Mouse (Mus musculus) kidney, adult 9 months (tissue): Measurements from ENCODE around the gene R3hdm4.

Source experiments
- DNase-seq: peaks from one replicate; pipeline ENCODE4 v3.0.0; 2022

The R3hdm4 gene

DNA sequence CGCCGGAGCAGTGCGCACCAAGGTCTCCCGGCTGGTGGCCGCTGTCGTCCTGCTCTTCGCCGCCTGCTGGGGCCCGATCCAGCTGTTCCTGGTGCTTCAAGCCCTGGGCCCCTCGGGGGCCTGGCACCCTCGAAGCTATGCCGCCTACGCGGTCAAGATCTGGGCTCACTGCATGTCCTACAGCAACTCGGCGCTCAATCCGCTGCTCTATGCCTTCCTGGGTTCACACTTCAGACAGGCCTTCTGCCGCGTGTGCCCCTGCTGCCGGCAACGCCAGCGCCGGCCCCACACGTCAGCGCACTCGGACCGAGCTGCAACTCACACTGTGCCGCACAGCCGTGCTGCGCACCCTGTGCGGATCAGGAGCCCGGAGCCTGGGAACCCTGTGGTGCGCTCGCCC lies 564 bp upstream of the R3hdm4 start:
- DNase-seq: no peak

DNA sequence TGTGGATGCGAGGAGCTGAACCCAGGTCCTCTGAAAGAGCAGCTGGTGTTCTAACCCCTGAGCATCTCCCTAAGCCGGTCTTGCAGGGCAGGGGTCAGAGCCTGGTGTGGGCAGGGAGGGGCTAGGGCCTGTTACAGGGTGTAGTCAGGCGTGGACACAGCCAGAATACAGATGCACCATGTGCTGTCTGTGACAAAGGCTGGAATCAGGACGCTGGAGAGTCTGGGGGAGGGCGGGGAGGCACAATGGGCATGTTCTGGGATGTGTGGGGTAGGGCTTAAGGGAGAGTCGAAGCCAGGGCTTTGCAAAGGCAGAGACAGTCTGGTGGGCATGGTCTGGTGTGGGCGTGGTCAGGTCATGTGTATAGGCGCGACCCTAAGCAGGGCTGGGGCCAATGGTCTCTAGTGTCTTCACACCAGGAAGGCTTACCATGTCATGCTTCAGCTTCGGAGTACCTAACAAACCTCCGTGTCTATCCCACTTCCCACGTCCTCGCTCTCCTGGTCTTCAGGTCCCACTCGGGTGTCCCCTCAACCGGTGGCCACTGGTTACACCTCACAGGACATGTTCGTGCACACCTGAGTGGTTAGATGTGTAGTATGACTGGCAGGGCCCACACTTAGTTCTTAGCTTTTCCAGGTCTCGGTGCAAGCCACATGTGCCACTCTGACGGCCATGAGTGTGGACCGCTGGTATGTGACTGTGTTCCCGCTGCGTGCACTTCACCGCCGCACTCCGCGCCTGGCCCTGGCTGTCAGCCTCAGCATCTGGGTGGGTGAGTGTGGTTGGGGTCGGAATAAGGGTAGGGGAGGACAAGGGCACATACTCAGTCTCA lies 735 bp downstream of the R3hdm4 start:
- DNase-seq: no peak

DNA sequence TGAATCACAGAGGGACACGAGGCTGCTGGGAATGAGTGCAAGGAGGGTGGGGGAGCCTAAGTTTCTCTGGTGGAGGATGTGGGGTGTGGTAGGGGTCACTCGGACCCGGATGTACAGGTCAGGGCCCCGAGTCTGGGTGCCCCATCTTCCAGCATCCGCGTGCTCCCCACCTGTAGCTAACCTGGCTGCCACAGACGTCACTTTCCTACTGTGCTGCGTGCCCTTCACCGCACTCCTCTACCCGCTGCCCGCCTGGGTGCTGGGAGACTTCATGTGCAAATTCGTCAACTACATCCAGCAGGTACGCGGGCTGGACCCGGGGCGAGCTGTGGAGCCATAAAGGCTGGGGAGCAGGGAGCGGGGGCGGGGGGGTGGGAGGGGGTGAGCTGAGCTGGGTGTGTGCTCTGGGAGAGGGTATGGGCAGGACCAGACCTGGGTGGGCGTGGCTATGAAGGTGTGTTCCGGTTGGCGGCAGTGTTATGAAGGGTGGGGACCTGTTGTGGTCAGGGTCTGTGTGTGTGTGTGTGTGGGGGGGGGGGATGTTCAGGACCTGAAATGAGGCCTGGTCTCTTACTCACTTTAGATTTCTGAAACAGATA lies 1.7 kb downstream of the R3hdm4 start:
- DNase-seq: no peak

DNA sequence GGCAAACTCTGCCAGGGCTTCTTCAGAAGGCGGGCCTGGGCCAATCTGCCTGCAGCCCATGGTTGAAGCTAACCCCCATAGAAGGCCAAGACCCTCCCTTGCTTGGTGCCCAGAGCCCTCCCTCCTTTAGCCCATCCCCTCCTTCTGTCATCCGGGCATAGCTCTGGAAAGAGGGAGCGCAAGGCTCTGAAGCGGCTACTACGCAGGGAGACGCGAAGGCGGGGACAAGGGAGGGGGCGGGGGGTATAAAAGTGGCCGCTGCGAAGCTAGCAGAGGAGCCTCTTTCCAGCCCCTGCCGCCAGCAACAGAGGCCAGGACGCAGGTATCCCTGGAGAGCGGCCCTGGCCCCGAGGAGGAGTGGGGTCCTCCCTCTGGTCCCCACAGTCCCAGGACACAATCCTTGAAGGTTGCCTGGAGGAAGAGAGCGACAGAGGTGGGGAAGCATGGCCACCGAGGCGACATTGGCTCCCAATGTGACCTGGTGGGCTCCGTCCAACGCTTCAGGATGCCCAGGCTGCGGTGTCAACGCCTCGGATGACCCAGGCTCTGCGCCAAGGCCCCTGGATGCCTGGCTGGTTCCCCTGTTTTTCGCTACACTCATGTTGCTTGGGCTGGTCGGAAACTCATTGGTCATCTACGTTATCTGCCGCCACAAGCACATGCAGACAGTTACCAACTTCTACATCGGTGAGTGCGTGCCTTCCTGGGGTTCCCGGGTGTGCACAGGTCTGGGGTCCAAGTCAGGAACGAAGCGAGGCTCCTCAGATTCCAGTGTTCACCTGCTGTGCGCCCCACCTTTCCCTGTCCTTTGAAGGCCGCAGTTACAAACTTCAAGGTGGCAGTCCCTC lies 2.6 kb downstream of the R3hdm4 start:
- DNase-seq: no peak

DNA sequence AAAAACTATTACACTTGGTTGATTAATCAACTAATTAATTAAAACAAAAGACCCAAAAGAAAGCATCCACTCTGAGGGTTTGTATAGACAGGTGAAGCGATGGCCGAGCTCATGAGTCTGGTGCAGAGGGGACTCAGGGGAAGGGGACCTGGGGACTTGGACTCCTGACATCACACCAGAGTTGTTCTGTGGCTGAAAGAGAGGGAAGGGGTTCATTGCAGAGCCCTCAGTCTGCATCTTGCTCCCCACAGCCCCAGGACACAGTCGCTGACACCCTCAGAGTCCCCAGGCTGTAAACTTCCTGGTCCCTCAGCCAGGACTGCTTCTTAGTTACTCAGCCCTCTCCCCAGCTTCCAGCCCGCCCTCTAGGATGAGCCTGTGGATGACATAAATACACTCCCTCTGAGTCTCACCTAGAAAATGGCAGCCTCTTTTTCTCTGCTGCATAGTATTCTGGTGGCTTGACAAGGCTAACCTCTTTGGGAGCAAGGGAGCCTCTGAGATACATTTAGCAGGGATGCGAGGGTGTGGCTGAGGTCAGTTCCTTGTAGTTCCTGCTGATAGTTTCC lies 3.4 kb downstream of the R3hdm4 start:
- no peak for DNase-seq

DNA sequence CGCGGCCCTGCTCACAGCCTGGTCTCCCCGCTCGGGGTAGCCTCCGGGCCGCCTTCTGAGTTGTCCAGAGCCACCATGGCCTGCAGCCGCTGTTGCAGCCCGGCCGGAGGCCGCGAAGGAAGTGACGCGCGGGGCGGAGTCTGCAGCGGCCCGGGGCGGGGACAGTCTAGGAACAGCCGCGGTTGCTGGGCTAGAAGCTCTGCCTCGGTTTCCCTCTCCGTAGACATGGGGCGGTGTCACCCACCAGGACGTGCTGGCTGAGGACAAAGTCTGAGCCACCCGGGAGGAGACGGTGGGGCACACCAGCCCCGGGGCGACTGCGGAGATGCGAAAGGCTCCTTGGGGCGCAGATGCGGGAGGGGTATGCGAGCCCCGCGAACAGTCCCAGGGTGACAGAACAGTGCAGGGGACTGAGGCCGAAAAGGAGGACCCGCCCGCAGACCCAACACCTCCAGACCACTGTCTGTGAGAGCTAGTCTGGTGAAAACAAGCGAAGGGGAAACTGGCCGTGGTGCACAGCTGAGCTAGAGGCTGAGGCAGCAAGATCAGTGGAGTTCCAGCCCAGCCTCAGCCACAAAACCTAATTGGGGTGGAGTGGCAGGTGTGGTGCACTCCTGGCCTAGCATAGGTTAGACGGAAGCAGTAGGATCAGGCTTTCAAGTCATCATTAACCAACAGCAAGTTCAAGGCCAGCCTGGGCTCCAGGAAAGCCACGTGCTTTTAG lies 4.0 kb downstream of the R3hdm4 start, which contains the start of gene Kiss1r:
Kiss1r (plus strand) TSS at position 164 of the 724 bp plus-strand sequence.
- peak; percentile 84 for DNase-seq

DNA sequence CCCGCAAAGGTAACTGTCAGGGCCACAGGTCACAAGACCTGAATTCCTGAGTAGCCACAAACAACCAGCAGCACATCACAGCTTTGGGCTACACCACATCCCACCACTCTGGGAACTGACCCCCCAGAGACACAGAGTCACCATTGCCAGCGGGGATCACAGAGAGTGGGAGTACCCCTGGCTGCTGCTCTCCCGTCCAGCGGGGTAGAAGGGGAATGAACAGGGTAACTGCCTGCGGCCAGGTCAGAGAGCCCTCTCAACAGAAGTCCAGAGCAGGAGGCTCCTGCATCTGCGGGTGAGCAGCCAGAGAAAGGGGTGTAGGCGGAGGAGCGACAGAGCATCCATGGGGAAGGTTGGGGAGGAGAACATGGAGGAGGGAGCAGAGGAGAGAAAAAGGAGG lies 4.9 kb downstream of the R3hdm4 start:
- no peak for DNase-seq

DNA sequence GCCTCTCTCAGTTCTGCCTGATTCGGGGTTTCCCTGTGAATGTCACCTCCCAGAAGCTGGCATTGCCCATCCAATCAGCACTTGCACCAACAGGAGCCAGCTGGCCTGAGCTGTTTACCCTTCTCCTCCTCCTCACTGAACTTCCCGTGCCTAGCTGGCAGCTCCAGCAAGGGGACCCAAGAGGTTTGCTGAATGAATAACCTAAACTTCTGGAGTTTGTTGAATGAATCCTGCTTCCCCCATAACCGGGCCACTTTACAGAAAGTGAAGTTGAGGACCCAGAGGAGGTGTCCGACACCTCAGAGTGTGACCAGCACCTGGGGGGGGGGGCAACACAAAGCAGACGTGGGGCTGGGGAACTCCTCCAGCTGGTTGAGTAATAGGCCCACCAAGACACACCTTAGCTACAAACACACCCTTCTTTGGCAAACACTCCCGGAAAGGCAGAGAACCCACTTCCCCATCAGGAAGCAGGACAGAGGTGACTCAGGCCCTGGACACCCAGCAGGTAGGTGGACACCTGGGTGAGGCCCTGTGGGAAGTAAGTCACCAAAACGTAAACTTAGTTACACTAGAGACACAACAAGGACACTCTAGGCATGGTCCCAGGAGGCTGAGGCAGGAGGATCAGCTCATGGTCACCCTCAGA lies 5.9 kb downstream of the R3hdm4 start:
- no peak for DNase-seq

DNA sequence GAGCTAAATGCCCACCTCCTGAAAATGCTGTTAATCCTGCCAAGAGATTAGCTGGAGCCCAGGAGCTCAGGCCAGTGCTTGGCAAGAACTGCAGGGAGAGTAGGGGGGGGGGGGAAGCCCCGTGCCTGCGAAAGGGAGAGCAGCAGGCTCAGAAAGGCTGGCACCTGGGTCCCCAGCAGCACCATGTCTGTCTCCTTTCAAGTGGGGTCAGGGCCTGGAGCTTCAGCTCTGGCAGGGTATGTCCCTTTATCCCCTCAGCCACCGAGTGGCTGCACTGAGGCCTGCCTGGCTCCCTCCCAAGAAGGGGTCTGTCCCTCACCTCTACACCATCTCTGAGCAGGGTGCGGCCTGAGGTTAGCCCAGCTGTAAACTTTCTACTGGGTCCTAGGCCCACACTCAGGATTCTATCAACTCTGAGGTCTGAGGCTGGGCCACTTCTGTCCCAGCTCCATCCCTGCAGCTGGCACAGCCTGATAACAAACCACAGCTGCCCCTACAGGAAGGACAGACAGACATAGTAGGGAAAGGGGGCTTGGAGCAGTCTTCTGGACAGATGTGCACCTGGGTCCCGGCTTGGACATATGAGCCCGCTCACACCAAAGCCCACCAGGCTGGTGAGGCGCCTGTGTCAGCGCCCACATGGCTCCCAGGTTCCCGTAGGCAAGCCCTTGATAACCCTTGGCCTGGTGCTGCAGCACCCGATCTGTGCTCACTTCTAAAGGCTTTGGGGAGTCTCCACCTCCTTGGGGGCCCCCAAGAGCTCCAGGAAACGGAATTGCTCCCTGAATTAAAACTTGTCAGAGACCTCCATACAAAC lies 6.7 kb downstream of the R3hdm4 start:
- DNase-seq: no peak

DNA sequence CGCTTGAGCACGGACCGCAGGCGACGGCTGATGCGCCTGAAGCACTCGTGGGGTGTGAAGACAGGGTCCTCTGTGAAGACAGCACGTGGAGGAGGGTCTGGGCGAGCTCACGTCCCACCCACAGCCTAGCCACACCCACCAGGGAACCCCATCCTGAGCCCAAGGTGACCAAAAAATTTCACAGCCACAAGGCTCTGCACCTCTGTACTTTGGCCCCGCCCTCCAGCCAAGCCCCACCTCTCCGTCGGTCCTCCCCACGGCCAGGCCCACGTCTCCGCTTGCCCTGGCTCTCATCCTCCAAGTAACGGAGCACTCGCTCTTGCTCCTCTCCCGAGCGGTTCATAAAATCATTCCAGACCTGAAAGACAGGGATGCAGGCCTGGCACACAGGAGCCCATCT lies 8.6 kb downstream of the R3hdm4 start:
- no peak for DNase-seq

DNA sequence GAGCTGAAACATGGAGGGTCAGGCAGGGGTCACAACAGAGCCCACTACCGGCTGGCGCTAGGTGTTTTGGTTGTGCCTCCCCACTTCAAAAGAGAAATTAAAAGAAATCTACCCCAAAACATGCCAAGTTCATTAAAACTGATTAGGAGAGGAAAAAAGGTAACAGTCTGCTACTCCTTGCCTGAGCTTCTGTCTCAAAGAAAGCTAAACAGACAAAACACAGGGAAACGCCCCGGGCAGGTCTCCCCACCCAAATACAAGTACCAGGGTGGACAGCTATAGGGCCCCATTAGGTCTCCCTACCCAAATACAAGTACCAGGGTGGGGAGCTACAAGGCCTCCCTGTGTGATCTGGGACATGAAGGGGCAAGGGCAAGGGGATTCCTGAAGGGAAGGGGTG lies 10.5 kb downstream of the R3hdm4 start, which contains the start of gene Gm26602:
Gm26602 (plus strand) TSS at position 301 of the 400 bp plus-strand sequence.
- no peak for DNase-seq

DNA sequence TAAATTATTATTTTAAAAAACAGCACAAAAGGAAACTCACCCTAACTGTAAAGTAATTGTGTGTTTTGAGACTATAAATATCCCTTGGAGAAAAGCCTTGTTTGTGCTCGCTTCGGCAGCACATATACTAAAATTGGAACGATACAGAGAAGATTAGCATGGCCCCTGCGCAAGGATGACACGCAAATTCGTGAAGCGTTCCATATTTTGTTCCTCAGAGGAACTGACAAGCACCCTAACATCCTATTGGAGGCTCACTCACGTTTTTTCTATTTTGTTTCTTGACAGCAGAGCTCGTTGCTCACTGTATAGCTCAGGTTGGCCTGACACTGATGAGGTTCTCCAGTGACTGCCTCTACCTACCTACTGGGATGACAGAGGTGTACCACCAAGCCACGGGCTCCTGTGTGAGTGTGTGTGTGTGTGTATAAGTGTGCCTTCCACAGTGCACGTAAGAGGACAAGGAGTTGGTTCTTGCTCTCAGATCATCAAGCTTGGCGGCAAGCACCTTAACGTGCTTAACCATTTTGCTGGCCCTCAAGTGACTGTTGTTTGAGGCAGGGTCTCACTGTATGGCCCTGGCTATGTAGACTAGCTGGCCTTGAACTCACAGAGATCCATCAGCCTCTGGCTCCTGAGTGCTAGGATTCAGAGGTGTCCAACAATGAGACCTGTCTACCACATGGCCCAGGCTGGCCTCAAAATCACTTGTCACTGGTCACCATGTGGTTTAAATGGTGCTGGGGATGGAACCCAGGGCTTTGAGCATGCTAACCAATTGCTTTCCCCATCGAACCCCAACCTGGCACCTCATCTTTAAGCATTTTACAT lies 11.7 kb downstream of the R3hdm4 start:
- peak; percentile 80 for DNase-seq

DNA sequence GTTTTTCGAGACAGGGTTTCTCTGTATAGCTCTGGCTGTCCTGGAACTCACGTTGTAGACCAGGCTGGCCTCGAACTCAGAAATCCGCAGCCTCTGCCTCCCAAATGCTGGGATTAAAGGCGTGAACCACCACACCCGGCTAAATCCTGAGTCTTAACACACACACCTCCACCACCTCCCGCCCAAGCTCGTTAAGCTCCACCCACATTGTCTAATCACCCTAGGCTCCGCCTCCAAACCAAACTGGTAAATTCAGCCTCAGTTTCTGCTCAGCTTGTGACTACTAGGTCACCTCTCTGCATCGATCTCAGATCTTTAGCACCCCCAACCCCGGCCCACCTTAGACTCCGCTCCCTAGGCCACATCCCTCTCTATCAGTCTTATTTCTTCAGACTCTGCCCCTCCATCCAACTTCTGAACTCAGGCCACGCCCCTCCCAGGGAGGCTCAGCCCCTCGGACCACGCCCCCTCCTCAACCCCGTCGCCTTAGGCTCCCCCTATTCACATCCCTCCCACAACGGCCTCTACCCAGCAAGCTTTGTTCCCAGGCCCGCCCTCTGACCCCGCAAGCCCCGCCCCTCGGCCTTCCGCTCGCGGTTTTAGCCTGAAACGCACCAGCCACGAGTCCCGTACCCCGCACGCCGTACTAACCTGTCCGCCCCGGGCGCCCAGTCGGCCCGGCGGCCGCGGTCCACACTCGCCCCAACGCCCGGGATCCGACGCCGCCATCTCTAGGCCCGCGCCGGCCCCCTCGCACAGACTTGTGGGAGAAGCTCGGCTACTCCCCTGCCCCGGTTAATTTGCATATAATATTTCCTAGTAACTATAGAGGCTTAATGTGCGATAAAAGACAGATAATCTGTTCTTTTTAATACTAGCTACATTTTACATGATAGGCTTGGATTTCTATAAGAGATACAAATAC lies 12.6 kb downstream of the R3hdm4 start, which contains the start of gene Med16:
Med16 (minus strand) TSS at position 757 of the 925 bp plus-strand sequence.
- peak; percentile 98 for DNase-seq

DNA sequence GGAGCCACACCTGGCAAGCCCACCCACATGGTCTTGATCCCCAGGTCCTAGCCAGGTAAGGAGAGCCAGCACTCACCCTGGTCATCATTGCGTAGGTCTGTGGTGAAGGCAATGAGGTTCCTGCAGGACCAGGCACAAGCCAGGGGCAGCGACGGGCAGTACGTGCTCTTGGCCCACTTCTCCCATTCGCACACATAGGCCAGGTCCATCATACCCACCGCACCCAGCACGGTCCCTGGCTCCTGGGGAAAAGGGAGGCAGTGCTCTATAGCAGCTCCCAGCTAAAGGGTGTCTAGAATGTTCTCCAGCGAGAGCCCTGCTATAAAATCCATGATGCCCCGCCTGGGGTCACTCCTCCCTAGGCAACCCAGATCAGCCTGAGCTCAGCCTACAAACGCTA lies 13.6 kb downstream of the R3hdm4 start:
- DNase-seq: no peak

DNA sequence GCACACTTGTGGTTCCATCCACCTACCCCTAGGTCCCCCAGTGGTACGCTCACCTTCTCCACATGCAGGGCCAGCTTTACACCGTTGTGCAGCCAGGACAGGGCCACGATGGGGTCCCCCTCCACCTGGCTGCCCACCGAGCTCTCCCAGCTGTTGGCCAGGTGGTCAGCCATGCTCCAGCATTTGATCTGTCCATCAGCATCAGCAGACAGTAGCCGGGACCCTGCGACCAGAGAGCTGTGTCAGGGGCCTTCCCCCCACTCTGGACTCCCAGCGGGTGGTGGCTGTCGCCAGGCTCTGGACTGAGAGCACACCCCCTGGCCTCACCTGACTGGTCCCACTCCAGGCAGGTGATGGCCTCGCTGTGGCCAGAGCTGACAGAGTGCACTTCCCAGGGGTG lies 14.3 kb downstream of the R3hdm4 start:
- DNase-seq: no peak

DNA sequence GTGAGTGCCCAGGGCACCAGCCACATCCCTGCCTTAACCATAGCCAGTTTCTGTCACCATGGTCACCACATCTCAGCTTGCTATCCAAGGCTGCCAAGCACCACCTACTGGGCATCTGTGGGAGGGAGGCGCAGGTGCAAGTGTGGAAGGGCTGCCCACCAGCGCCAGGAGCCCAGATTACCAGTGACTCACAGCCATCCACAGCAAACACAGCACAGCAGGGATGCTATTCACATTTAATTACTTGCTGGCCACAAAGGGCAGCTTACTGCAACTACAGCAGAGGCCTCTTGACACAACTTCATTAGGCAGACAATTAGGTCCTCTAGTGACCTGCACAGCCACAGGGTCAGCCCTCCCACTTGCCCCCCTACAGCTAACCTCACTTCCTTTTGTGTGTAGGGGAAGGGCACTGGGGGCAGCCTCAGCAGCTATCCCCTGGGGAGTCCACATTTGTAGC lies 20.0 kb downstream of the R3hdm4 start:
- no peak for DNase-seq

DNA sequence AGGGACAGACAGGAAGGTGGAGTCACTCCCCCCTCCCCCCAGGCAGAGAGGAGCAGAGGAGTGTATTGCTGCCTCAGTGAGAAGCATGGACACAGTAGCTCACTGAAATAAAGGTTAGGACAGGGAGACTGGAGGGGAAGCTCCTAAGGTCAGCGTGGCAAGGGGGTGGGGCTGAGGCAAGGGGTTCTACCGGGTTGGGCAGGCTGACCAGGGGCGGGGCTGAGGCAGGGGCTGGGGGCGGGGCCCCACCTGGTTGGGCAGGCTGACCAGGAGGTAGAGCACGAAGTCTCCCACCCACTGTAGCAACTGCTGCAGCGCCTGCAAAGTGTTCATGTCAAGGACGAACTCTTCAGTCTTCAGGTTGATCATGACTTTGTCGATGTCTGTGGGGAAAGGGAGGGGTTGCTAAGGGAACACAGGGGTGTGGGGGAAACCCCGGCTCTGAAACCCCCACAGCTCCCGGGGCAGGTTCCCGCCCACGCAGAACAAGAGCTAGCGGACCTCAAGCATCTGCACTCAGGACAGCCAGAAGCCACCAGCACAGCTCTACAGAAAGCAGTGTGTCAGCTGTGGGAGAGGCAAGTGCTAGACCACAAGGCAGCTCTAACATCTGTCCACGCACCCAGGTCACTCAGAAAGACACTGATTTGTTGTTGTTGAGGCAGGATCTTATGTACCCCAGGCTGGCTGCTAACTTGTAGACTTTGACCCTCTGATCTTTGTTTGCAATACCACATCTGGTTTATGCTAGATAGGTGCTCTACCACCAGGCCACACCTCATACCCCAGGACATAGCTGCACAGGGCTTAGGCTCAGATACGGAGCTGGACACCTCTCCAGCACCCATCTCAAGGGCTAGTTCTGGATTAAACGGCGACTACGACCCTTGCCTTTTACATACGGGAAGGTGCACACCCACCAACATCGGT lies 23.4 kb downstream of the R3hdm4 start:
- no peak for DNase-seq

DNA sequence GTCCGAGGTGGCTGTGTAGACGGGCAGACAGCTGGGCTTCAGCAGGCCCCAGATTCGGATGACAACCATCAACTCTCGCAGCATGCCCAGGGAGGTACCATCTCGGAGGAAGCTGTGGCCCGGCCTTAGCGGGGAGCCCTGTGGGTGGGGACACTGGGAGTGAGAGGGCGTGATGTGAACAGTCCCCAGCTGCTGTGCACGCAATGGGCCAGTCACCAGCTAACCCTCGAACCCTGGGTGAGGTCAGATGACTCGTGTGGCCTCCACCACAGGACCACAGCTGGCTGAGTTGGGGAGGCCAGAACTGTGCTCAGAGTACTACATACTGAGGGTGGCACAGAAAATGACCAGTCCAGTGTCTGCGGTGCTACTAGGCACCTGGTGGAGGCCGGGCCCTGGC lies 24.2 kb downstream of the R3hdm4 start:
- no peak for DNase-seq
